Mouse (Mus musculus) small intestine, adult 2 months (tissue): ENCODE data around the gene D430019H16Rik. TPM values are rescaled to one million over a fixed set of nuclear protein-coding genes. Genes with fewer than 3 reads are reported as not detected.

ENCODE experiments used
- H3K27ac ChIP-seq: fragments of 200-500 bp; 2 replicates; pipeline ENCODE4 v1.5.1; 2012; ENCODE audit warnings: low read depth, low read length, control low read depth, inconsistent platforms; ENCODE audit not compliant: insufficient read depth
- H3K27me3 ChIP-seq: fragments of 200-500 bp; 2 replicates; pipeline ENCODE4 v1.6.1; 2012; ENCODE audit warnings: mild to moderate bottlenecking, moderate library complexity, low read length, inconsistent platforms; ENCODE audit not compliant: control insufficient read depth, insufficient read depth
- H3K36me3 ChIP-seq: fragments of 200-500 bp; 2 replicates; pipeline ENCODE4 v1.6.1; 2012; ENCODE audit warnings: mild to moderate bottlenecking, low read length, control low read depth, inconsistent platforms; ENCODE audit not compliant: control insufficient read depth, insufficient read depth
- H3K4me1 ChIP-seq: fragments of 200-500 bp; 2 replicates; pipeline ENCODE4 v1.6.1; 2012; ENCODE audit warnings: low read length, inconsistent platforms, mixed read lengths; ENCODE audit not compliant: control insufficient read depth, insufficient read depth, insufficient read length
- H3K4me3 ChIP-seq: fragments of 200-500 bp; 2 replicates; pipeline ENCODE4 v1.5.1; 2012; ENCODE audit warnings: low read depth, mild to moderate bottlenecking, control low read depth, inconsistent platforms, low read length, moderate library complexity
- CTCF ChIP-seq: fragments of 200-500 bp; IDR thresholded peaks from 2 replicates; pipeline ENCODE4 v1.5.1; 2012; ENCODE audit warnings: low read depth, mild to moderate bottlenecking, control low read depth, inconsistent platforms, low read length, moderate library complexity, mixed read lengths; ENCODE audit not compliant: insufficient replicate concordance, insufficient read length; ENCODE audit errors: extremely low read depth
- POLR2A ChIP-seq: fragments of 200-500 bp; IDR thresholded peaks from 2 replicates; pipeline ENCODE4 v1.6.1; 2012; ENCODE audit warnings: low read depth, mild to moderate bottlenecking, control low read depth, inconsistent platforms, low read length, moderate library complexity
- WGBS: fragments of 180-500 bp; shearing (Covaris S2); methylation state at CpG from one replicate; pipeline ENCODE4 v1.1.7; 2018; 5-methylcytosine and 5-hydroxymethylcytosine counted together
- polyA plus RNA-seq: library from polyadenylated mRNA; depleted of rRNA; stranded (reverse); fragments of >200 nt; gene quantifications from 2 replicates; pipeline ENCODE4 v1.2.3, GENCODE M21; 2012

Gene D430019H16Rik
- polyA plus RNA-seq, 1 experiment, result 0.75 TPM

- no peak overlapping the region for H3K4me3 ChIP-seq
- no peak overlapping the region for H3K27ac ChIP-seq
- no peaks in the 10 kb centered on the region for H3K4me1 ChIP-seq
- H3K36me3 ChIP-seq, result no peaks in the 10 kb centered on the region
- 39% methylated on average over 3 of the region's 3 CpGs for WGBS
- H3K27me3 ChIP-seq, result no peaks in the 10 kb centered on the region
- TF ChIP-seq POLR2A, result no peak
- TF ChIP-seq CTCF, result no peak
Observed at GRCm38 (mm10) chr12:105483503-105483902, 29.8 kb downstream of the D430019H16Rik start.

- no peaks in the 10 kb centered on the region for H3K36me3 ChIP-seq
- no peak overlapping the region for H3K4me3 ChIP-seq
- WGBS, result 86% methylated on average over 3 of the region's 3 CpGs
- no peak overlapping the region for H3K27ac ChIP-seq
- no peaks in the 10 kb centered on the region for H3K27me3 ChIP-seq
- no peaks in the 10 kb centered on the region for H3K4me1 ChIP-seq
- TF ChIP-seq CTCF, result no peak
- TF ChIP-seq POLR2A, result no peak
Observed at GRCm38 (mm10) chr12:105490227-105490626, 36.6 kb downstream of the D430019H16Rik start.

DNA sequence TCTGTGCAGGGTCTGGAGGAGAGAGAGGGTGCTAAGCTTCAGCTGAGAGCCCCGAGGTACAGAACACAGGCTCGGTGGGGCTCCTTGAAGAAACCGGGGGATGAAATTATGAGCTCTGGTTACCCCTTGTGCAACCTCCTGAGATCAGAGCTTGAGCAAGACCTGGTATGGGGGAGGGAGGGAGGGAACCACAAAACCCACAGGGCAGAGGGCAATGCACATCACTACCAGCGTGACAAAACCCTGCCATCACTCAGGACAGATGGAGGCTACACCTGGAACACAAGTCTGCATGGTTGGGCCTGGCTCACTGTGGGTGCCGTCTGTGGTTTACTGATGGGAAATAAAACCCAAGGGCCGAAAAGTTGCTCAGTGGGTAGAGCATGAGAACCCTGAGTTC is 37.1 kb downstream of the D430019H16Rik start:
- TF ChIP-seq CTCF, result no peak
- TF ChIP-seq POLR2A, result no peak

DNA sequence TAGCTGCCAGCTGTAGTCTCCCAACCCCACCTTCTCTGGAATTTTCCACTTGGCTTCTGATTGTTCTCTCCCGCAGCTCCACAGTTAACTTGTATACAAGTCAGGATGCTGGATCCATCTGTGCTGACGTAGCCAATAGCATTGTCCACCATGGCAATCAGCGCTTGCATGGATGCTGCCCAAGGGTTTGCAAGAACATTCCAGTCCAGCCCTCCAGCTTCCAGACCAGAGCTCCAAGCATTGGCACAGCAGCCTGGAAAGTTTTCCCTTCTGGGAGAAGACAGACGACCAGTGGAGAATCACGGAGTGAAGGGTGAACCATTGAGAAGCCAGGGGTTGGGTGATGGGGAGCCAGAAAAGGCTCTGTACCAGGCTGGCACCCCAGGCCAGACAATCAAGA is 41.1 kb downstream of the D430019H16Rik start:
- TF ChIP-seq CTCF (no peak), POLR2A (no peak)
- Histone ChIP-seq H3K27me3 (no peaks in the 10 kb centered on the region), H3K27ac (no peak overlapping the region), H3K4me1 (no peaks in the 10 kb centered on the region), H3K36me3 (no peaks in the 10 kb centered on the region), H3K4me3 (no peak overlapping the region)
- WGBS, result 61% methylated on average over 5 of the region's 5 CpGs

More for the DNA sequence above, 37.1 kb downstream of the D430019H16Rik start:
- Histone ChIP-seq H3K4me3 (no peak overlapping the region), H3K36me3 (no peaks in the 10 kb centered on the region), H3K4me1 (no peaks in the 10 kb centered on the region), H3K27ac (no peak overlapping the region), H3K27me3 (no peaks in the 10 kb centered on the region)
- 72% methylated on average over 6 of the region's 6 CpGs for WGBS

GRCm38 (mm10) chr12:105497894-105498293 is 44.2 kb downstream of the D430019H16Rik start:
- 15% methylated on average over 6 of the region's 6 CpGs for WGBS
- peak; percentile 67; the same call in 1 of the 2 replicates for TF ChIP-seq CTCF
- no peak for TF ChIP-seq POLR2A
- no peak overlapping the region for H3K27ac ChIP-seq
- H3K36me3 ChIP-seq, result no peaks in the 10 kb centered on the region
- H3K4me3 ChIP-seq, result no peak overlapping the region
- H3K4me1 ChIP-seq, result no peaks in the 10 kb centered on the region
- H3K27me3 ChIP-seq, result no peaks in the 10 kb centered on the region

DNA sequence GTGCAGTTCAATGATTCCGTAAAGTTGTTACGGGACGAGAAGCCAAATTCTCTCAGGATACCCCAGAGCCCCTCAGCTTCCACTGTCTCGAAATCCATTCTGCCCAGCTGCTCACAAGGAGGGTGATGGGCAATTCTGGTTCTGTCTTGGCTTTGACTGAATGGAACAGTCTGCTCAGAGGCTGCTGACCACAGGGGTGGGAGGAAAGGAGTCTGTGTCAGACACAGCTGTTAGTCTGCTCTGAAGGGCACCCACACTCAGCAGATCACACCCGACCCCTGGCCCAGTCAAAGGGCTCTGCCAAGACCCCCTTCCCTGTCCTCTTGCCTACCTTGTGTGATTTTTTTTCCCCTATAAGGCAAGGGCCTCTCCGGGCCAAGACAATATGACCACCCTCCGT is 44.8 kb downstream of the D430019H16Rik start:
- WGBS, result 83% methylated on average over 7 of the region's 7 CpGs
- no peak overlapping the region for H3K4me3 ChIP-seq
- H3K4me1 ChIP-seq, result no peaks in the 10 kb centered on the region
- TF ChIP-seq POLR2A, result no peak
- TF ChIP-seq CTCF, result no peak
- H3K27ac ChIP-seq, result no peak overlapping the region
- H3K27me3 ChIP-seq, result no peaks in the 10 kb centered on the region
- no peaks in the 10 kb centered on the region for H3K36me3 ChIP-seq

GRCm38 (mm10) chr12:105498842-105499241 is 45.2 kb downstream of the D430019H16Rik start:
- no peak for TF ChIP-seq POLR2A
- no peaks in the 10 kb centered on the region for H3K4me1 ChIP-seq

GRCm38 (mm10) chr12:105500940-105501339 is 47.3 kb downstream of the D430019H16Rik start:
- Histone ChIP-seq H3K27ac (0 out of 2 replicates have a peak overlapping the region, but pooled peaks have one; percentile 1), H3K36me3 (no peaks in the 10 kb centered on the region), H3K4me1 (no peaks in the 10 kb centered on the region), H3K27me3 (no peaks in the 10 kb centered on the region), H3K4me3 (no peak overlapping the region)
- WGBS, result 49% methylated on average over 5 of the region's 5 CpGs
- TF ChIP-seq CTCF (no peak), POLR2A (no peak)

More at GRCm38 (mm10) chr12:105498842-105499241, 45.2 kb downstream of the D430019H16Rik start:
- no peak overlapping the region for H3K4me3 ChIP-seq
- H3K27ac ChIP-seq, result no peak overlapping the region
- 33% methylated on average over 4 of the region's 4 CpGs for WGBS
- H3K36me3 ChIP-seq, result no peaks in the 10 kb centered on the region
- no peaks in the 10 kb centered on the region for H3K27me3 ChIP-seq
